Mouse (Mus musculus): ENCODE data around the gene Prg4.

DNA sequence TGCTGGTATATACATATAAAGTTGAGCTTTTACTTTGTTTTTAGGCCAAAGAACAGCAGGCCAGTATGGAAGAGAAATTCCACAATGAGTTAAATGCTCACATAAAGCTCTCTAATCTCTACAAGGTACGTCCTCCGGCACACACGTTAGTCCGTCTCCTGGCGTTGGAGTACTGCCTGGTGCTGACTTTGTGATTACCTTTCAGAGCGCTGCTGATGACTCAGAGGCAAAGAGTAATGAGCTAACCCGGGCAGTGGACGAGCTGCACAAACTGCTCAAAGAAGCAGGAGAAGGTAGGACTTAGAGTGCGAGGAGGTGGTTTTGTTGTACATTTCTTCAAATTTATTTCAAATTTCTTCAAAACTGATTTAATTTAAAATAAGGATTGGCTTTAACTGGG is 58.7 kb downstream of the Prg4 start:
- TF ChIP-seq POLR2A (IDR thresholded peaks at IDR 0.05; ENCODE audit: insufficient read length, low read depth) = no peak
- TF ChIP-seq MYOG (IDR thresholded peaks at IDR 0.05; ENCODE audit: control insufficient read depth in 1 of 3, insufficient read depth in 1 of 3, insufficient read length in 2 of 3, low read depth in 2 of 3) = no peak
- no peak for TF ChIP-seq CEBPB (IDR thresholded peaks at IDR 0.05; ENCODE audit: insufficient read depth, poor library complexity, severe bottlenecking)
- no peak for TF ChIP-seq E2F4 (IDR thresholded peaks at IDR 0.05; ENCODE audit: insufficient read depth)

Data from myocyte (in vitro differentiated cells).